Mouse (Mus musculus) cerebellum, adult 9-10 months (tissue): ENCODE measurements around the gene Polr2l.
A peak's percentile ranks its signal among the peaks of the same experiment; 100 is the strongest.

Source experiments
- DNase-seq: peaks from one replicate; pipeline ENCODE4 v3.0.0; 2022

Polr2l gene

GRCm38 (mm10) chr7:141430585-141431240, 44.2 kb downstream of the Polr2l start:
- DNase-seq = peak; percentile 63

DNA sequence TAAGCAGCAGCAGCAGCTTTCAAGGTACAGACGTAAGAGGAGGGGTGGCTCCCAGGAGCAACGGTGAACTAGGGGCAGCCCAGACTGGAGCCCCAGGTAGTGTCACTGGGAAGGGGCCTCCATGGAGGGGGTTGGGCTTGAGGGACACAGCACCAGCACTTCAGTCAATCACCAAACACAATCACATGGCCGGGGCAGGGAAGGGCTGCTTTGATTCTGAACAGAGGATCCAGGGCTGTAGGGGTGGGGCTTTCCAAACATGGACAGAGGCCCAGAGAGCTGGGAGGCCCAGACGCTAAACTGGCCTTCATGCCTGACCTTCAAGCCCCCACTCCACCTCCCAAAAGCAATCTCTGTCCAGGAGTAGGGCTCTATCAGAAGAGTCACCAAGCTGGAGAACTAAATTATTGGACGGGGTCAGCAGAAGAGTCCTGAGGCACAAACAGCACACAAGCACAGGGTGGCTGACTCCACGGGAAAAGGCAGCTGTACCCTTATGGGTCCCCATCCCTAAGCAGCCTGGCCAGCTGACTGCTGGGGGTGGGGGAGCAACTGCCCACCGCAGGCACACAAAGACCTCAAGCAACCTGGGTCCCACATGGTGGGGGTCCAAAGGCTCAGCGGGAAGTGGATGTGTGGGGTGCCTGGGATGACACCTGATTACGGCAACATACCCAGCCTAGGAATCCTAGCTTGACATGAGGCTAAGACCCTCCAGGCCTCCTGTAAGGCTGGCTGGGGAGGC, 44.9 kb downstream of the Polr2l start:
- peak; percentile 71 for DNase-seq

DNA sequence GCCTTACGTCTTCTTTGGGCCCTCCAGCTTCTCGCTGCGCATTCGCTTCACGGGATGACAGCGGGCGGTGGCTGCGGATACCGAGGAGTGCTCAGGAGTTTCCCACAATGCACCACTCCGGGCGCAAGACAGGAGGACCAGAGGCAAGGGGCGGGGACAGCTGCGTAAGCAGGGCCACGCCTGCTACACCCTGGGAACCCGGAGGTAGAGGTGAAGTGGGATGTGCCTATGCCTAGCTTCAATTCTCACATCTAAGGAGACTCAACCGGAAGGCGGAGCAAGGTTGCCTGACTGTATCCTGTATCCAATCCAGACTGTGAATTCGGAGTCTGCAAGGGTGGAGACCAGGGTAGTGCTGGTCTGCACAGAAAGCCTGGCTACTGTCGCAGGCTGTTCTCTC, 45.6 kb downstream of the Polr2l start, which contains the start of gene Cend1:
Gene Cend1, minus strand, starts transcription at position 182 of the 400 bp plus-strand sequence.
- peak; percentile 94 for DNase-seq

DNA sequence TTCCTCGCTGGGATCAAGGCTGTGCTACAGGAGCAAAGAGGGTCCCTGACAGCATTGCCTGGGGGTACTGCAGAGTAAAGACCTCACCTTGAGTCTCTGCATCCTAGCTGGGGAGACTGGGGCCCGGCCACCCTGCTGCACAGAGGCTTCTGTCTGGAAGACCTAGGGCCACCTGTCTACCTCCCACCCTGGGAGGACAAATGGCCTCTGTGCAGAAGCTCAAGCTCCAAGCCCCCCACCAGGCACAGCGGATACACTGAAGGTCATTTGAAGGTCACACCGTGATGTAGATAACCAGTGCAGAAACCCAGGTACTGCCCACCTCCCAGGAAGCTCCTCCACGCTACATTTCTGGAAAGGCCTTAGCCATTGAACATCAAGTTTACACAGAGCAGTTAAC, 46.2 kb downstream of the Polr2l start:
- DNase-seq = no peak

GRCm38 (mm10) chr7:141426948-141427730, 47.8 kb downstream of the Polr2l start:
- DNase-seq = no peak

DNA sequence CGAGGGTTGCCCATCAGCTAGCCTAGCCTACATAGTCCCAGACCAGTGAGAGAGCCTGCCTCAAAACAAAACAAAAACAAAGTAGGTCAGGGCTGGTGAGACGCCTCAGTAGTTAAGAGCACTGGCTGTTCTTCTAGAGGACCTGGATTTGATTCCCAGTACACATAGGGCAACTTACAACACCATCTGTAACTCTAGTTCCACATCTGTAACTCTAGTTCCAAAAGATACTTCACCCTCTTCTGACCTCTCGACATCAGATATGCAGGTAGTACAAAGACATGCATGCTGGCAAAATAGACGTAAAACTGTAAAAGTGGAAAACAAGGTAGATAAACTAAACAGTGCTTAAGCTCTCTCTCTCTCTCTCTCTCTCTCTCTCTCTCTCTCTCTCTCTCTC, 51.1 kb downstream of the Polr2l start:
- DNase-seq = no peak
